Mouse (Mus musculus) hindbrain, embryonic 16.5 days (tissue): ENCODE measurements around the gene H3f3b. TPM values are rescaled to one million over a fixed set of nuclear protein-coding genes. Genes with fewer than 3 reads are reported as not detected.
"Not testable (repeated sequence)": the region's sequence is repeated elsewhere in the genome, so short reads cannot be mapped to it uniquely, and the experiment has no call there.

Source experiments
- ATAC-seq: fragments of 200-750 bp; cut with Nextera tagmentation; 2 replicates; pipeline ENCODE4 v1.8.0; 2017; ENCODE audit warnings: moderate TSS enrichment, moderate library complexity
- H3K27ac ChIP-seq: fragments of 300-500 bp; sonication (generic); 2 replicates; pipeline ENCODE4 v1.5.1; 2014; ENCODE audit warnings: low read depth, mild to moderate bottlenecking, control low read depth, low read length, moderate library complexity
- H3K27me3 ChIP-seq: fragments of 300-500 bp; sonication (generic); replicated peaks from 2 replicates; pipeline ENCODE4 v1.6.1; 2014; ENCODE audit warnings: low read length; ENCODE audit not compliant: control insufficient read depth, insufficient read depth
- H3K36me3 ChIP-seq: fragments of 300-500 bp; sonication (generic); 2 replicates; pipeline ENCODE4 v1.6.1; 2014; ENCODE audit warnings: mild to moderate bottlenecking, low read length, moderate library complexity, mixed read lengths; ENCODE audit not compliant: control insufficient read depth, insufficient read depth
- H3K4me1 ChIP-seq: fragments of 300-500 bp; sonication (generic); 2 replicates; pipeline ENCODE4 v1.6.1; 2014; ENCODE audit warnings: low read depth, low read length; ENCODE audit not compliant: control insufficient read depth, insufficient read depth
- H3K4me2 ChIP-seq: fragments of 300-500 bp; sonication (generic); 2 replicates; pipeline ENCODE4 v1.6.1; 2014; ENCODE audit warnings: mild to moderate bottlenecking, low read length, control low read depth, moderate library complexity
- H3K4me3 ChIP-seq: fragments of 300-500 bp; sonication (generic); 2 replicates; pipeline ENCODE4 v1.5.1; 2014; ENCODE audit warnings: mild to moderate bottlenecking, low read length, control low read depth, moderate library complexity
- H3K9ac ChIP-seq: fragments of 300-500 bp; sonication (generic); 2 replicates; pipeline ENCODE4 v1.6.1; 2014; ENCODE audit warnings: low read depth, mild to moderate bottlenecking, control low read depth, low read length, moderate library complexity
- H3K9me3 ChIP-seq: fragments of 300-500 bp; sonication (generic); 2 replicates; pipeline ENCODE4 v1.6.1; 2014; ENCODE audit warnings: mild to moderate bottlenecking, low read length, moderate library complexity; ENCODE audit not compliant: control insufficient read depth
- WGBS: fragments of 180-500 bp; shearing (Covaris S2); extraction: QIAGEN DNeasy Blood & Tissue Kit; methylation state at CpG from one replicate; pipeline ENCODE4 v1.1.7; 2014; 5-methylcytosine and 5-hydroxymethylcytosine counted together
- polyA plus RNA-seq: library from polyadenylated mRNA; unstranded; fragments of >200 nt; fragmentation: Nextera tagmentation; extraction: Ambion mirVana; gene quantifications from 2 replicates; pipeline ENCODE4 v1.2.1, GENCODE M21; 2015

Gene H3f3b
- polyA plus RNA-seq, 1 experiment from 2014 or later = 1,603 TPM

GRCm38 (mm10) chr11:116018867-116019266 lies 8.9 kb downstream of the H3f3b start:
- WGBS = 91% methylated on average over 4 of the region's 4 CpGs
- H3K4me3 ChIP-seq, H3K27ac ChIP-seq, ATAC-seq, H3K27me3 ChIP-seq, H3K4me1 ChIP-seq, H3K9me3 ChIP-seq, H3K36me3 ChIP-seq, H3K9ac ChIP-seq, H3K4me2 ChIP-seq: not testable (repeated sequence)

- peaks cover 7% of the 10 kb centered on the region; the same call in 1 of the 2 replicates for H3K36me3 ChIP-seq
- H3K27me3 ChIP-seq = no peaks in the 10 kb centered on the region
- peak; percentile 32; the same call in 1 of the 2 replicates for ATAC-seq
- H3K27ac ChIP-seq = no peak overlapping the region
- H3K9ac ChIP-seq = no peak overlapping the region
- WGBS = 22% methylated on average over 6 of the region's 6 CpGs
- no peaks in the 10 kb centered on the region for H3K9me3 ChIP-seq
- H3K4me2 ChIP-seq = no peak overlapping the region
- H3K4me1 ChIP-seq = peaks cover 10% of the 10 kb centered on the region
- no peak overlapping the region for H3K4me3 ChIP-seq
Measured at GRCm38 (mm10) chr11:116018106-116018505, 9.7 kb downstream of the H3f3b start.

- WGBS = 63% methylated on average over 8 of the region's 8 CpGs
- no peaks in the 10 kb centered on the region for H3K27me3 ChIP-seq
- no peak overlapping the region for H3K27ac ChIP-seq
- no peak overlapping the region for H3K4me2 ChIP-seq
- no peak overlapping the region for H3K9ac ChIP-seq
- H3K4me3 ChIP-seq = no peak overlapping the region
- no peaks in the 10 kb centered on the region; the same call in 1 of the 2 replicates for H3K36me3 ChIP-seq
- peaks cover 7% of the 10 kb centered on the region; the same call in 1 of the 2 replicates for H3K4me1 ChIP-seq
- ATAC-seq = no peak
- H3K9me3 ChIP-seq = no peaks in the 10 kb centered on the region
Measured at GRCm38 (mm10) chr11:116014821-116015220, 12.9 kb downstream of the H3f3b start.

- Histone ChIP-seq H3K9ac (peak within 1 kb of the TSS; percentile 87), H3K36me3 (no peaks in the 10 kb centered on the region; the same call in 1 of the 2 replicates), H3K27me3 (no peaks in the 10 kb centered on the region), H3K9me3 (no peaks in the 10 kb centered on the region), H3K27ac (peak within 1 kb of the TSS; percentile 83), H3K4me2 (peak within 1 kb of the TSS; percentile 87), H3K4me3 (peak within 1 kb of the TSS; percentile 68), H3K4me1 (peaks cover 7% of the 10 kb centered on the region; the same call in 1 of the 2 replicates)
- peak; percentile 85 for ATAC-seq
- under 1% methylated on average over 50 of the region's 55 CpGs for WGBS
Measured at GRCm38 (mm10) chr11:116012262-116012947, 15.4 kb downstream of the H3f3b start, which contains the start of gene Galk1. TSS of gene Galk1 (minus strand) at chr11:116012719.

- Histone ChIP-seq H3K27me3 (no peaks in the 10 kb centered on the region), H3K4me1 (peaks cover 7% of the 10 kb centered on the region; the same call in 1 of the 2 replicates), H3K36me3 (no peaks in the 10 kb centered on the region; the same call in 1 of the 2 replicates), H3K9ac (peak overlapping the region; percentile 87), H3K4me2 (peak overlapping the region; percentile 87), H3K9me3 (no peaks in the 10 kb centered on the region), H3K27ac (peak overlapping the region; percentile 83), H3K4me3 (peak overlapping the region; percentile 68)
- no peak for ATAC-seq
- WGBS = 30% methylated on average over 14 of the region's 14 CpGs
Measured at GRCm38 (mm10) chr11:116011529-116012261, 16.1 kb downstream of the H3f3b start.

GRCm38 (mm10) chr11:116010948-116011347 lies 16.8 kb downstream of the H3f3b start:
- Histone ChIP-seq H3K4me1 (peaks cover 7% of the 10 kb centered on the region; the same call in 1 of the 2 replicates), H3K27me3 (no peaks in the 10 kb centered on the region), H3K9me3 (no peaks in the 10 kb centered on the region), H3K36me3 (no peaks in the 10 kb centered on the region; the same call in 1 of the 2 replicates), H3K27ac (no peak overlapping the region; the same call in 1 of the 2 replicates), H3K9ac (no peak overlapping the region), H3K4me2 (no peak overlapping the region), H3K4me3 (no peak overlapping the region)
- WGBS = 85% methylated on average over 5 of the region's 5 CpGs
- no peak for ATAC-seq

GRCm38 (mm10) chr11:116010146-116010545 lies 17.6 kb downstream of the H3f3b start:
- no peaks in the 10 kb centered on the region; the same call in 1 of the 2 replicates for H3K36me3 ChIP-seq
- no peak for ATAC-seq
- 79% methylated on average over 8 of the region's 8 CpGs for WGBS
- peaks cover 11% of the 10 kb centered on the region for H3K4me1 ChIP-seq
- no peak overlapping the region; the same call in 1 of the 2 replicates for H3K9ac ChIP-seq
- H3K9me3 ChIP-seq = no peaks in the 10 kb centered on the region
- no peak overlapping the region for H3K4me2 ChIP-seq
- peak overlapping the region; percentile 54 for H3K27ac ChIP-seq
- no peaks in the 10 kb centered on the region for H3K27me3 ChIP-seq
- no peak overlapping the region for H3K4me3 ChIP-seq

- Histone ChIP-seq H3K27me3 (no peaks in the 10 kb centered on the region), H3K36me3 (no peaks in the 10 kb centered on the region; the same call in 1 of the 2 replicates), H3K9ac (no peak overlapping the region), H3K9me3 (no peaks in the 10 kb centered on the region), H3K4me2 (no peak overlapping the region), H3K4me3 (no peak overlapping the region), H3K27ac (peak overlapping the region; percentile 54; the same call in 1 of the 2 replicates), H3K4me1 (peaks cover 16% of the 10 kb centered on the region)
- ATAC-seq = peak; percentile 9; the same call in 1 of the 2 replicates
- WGBS = 82% methylated on average over 11 of the region's 11 CpGs
Measured at GRCm38 (mm10) chr11:116009661-116010060, 18.1 kb downstream of the H3f3b start.
